Mouse (Mus musculus): ENCODE results near the gene Rcor3.

Rcor3 gene

DNA sequence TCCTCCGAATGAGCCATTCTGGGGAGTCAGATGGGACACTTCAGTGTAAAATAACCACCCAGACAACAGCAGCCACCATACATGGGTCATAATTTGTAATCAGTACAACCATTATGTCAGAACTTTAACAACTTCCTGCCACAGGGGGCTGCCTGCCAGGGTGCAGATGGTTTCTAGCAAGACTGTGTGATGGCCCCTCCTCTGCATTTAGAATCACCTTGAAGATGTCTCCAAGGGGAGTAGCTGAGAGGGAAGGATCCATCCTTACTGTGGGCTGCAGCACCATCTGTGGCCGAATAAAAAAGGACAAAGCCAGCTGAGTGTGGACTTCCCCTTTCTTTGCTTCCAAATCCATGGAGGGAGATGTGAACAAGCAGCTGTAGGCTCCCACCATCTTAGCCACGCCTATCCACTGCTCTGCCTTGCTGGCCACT is 67.2 kb downstream of the Rcor3 start:
- no peak for DNase-seq (ENCODE audit: low read depth, low spot score)

DNA sequence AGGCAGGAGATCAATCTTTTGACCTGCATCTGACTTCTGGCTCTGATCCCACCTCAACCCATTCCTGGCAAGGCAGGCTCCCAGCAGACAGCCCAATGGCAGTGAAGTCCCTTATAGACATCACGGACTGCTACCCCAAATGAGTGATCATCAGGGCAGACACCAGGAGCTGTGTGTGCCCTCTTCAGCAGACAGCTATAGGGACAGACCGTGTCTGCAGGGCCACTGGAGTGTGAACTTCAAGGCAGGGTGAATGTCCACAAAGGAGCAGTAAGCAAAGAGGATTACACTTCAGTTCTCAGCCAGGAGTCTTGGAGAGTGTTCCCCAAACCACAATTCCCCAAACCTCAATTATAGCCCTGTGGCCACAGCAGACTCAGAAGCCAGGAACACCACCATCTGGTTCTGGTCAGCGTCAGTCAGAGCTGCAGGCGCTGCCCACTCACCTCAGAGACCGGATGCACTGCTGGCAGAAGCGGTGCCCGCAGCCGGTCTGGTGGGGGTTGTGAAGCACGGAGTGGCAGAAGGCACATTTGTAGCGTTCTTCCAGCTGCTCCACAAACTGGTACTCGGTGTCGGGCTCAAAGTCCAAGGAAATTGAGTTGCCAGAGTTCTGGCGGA is 67.8 kb downstream of the Rcor3 start:
- no peak for DNase-seq (ENCODE audit: low read depth, low spot score)

GRCm38 (mm10) chr1:192068188-192068587 is 69.7 kb downstream of the Rcor3 start:
- no peak for DNase-seq (ENCODE audit: low read depth, low spot score)

- no peak for DNase-seq (ENCODE audit: low read depth, low spot score)
Measured at GRCm38 (mm10) chr1:192066956-192067355, 70.9 kb downstream of the Rcor3 start.

DNA sequence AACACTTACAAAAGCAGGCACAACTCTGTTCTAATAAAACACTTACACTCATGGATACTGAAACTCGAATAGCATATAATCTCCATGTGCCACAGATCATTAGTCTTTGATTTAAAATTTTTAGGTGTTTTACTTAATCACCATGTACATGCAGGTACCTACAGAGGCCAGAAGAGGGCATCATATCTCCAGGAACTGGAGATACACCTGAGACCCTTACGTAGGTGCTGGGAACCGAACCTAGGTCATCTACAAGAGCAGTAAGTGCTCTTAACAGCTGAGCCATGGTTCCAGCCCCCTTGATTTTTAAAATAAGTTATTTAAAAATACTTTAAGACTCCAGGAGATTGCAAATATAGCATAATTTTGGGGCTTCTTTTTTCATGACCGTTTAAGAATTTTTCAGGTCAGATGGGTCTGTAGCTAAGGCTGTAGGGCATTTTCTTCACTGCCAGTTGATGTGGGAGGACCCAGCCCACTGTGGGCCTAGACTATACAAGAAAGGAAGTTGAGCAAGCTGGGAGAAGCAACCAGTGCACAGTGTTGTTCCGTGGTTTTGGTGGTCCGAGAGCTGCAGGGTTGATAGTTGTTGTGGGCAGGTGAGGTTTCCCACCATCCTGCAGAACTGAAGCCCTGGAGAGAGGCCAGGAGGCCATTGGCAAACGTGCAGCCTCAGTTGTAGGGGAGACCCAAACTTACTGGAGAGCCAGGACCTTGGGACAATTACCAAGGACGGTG is 74.5 kb downstream of the Rcor3 start:
- no peak for DNase-seq (ENCODE audit: low read depth, low spot score)

- DNase-seq (ENCODE audit: low read depth, low spot score): no peak
Measured at GRCm38 (mm10) chr1:192062682-192063081, 75.2 kb downstream of the Rcor3 start.

DNA sequence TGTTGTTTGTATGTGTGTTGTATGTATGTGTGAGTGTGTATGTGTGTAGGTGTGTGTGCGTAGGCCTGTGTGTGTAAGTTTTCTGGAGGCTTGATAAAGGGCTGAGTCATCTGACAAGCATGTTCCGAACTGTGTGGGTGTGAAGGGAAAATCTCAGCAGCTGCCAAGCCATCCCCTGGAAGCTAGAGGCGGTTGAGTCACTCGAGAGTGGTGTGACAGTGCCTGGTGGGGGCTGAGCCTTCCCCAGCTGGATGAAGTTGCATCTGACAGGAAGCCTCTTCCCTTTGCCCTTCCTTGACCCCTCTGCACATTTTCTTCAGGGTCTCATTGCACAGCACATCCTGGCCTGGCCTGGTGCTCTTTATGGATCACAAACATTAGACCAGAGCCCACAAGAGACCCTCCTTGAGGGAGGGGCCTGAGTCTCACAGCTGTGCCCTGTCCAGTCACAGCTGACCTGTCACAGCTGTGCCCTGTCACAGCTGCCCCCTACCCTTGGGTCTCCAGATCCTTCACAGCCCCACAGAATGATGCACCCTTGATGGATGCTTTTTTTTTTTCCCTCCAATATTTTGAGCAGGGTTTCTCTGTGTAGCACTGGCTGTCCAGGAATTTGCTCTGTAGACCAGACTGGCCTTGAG is 76.1 kb downstream of the Rcor3 start:
- DNase-seq (ENCODE audit: low read depth, low spot score): no peak

- no peak for DNase-seq (ENCODE audit: low read depth, low spot score)
Measured at GRCm38 (mm10) chr1:192058911-192059310, 79.0 kb downstream of the Rcor3 start.

DNA sequence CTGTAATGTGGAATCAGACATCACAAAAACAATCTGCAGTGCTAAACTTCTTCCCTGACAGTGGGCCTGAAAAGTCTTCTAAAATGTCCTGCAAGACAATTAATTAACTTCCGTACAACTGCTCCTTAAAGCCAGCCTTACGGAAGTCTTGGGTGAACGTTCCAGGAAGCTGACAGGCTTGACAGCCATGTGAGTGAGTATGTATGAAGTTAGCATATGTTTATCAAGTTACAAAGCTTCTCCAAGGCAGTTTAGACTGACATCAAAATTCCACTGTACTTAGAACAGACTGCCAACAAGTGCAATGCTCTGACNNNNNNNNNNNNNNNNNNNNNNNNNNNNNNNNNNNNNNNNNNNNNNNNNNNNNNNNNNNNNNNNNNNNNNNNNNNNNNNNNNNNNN is 84.1 kb downstream of the Rcor3 start:
- no peak for DNase-seq (ENCODE audit: low read depth, low spot score)

- DNase-seq (ENCODE audit: low read depth, low spot score): no peak
Measured at GRCm38 (mm10) chr1:192052986-192053385, 84.9 kb downstream of the Rcor3 start.

GRCm38 (mm10) chr1:192052461-192052860 is 85.4 kb downstream of the Rcor3 start:
- no peak for DNase-seq (ENCODE audit: low read depth, low spot score)
